Mouse (Mus musculus): ENCODE data around the gene Smco4. TPM values are rescaled to one million over a fixed set of nuclear protein-coding genes. Genes with fewer than 3 reads are reported as not detected.

The Smco4 gene
- total and polyA plus RNA-seq, 2 experiments from 2014 or later: 1.3 to 6.0 TPM

GRCm38 (mm10) chr9:15509363-15509762 lies 16.1 kb downstream of the Smco4 start:
- ATAC-seq (ENCODE audit: insufficient read depth, low read depth) (no peak), DNase-seq (ENCODE audit: low spot score) (no peak)
- TF ChIP-seq CTCF (IDR thresholded peaks at IDR 0.05; ENCODE audit: low read depth) (no peak), EP300 (IDR thresholded peaks at IDR 0.05; ENCODE audit: low read depth) (no peak)
- Histone ChIP-seq H3K4me3 (ENCODE audit: low read depth, low read length) (no peak overlapping the region), H3K9me3 (replicated peaks; ENCODE audit: control insufficient read depth, low read length) (no peaks in the 10 kb centered on the region), H3K27me3 (ENCODE audit: control insufficient read depth, insufficient read depth, low read length) (no peaks in the 10 kb centered on the region), H3K36me3 (replicated peaks; ENCODE audit: control insufficient read depth, insufficient read depth, low read length) (no peaks in the 10 kb centered on the region; the same call in 1 of the 2 replicates), H3K9ac (replicated peaks; ENCODE audit: low read depth, low read length) (no peak overlapping the region), H3K4me2 (ENCODE audit: low read depth, low read length) (no peak overlapping the region), H3K27ac (ENCODE audit: low read depth) (no peak overlapping the region), H3K4me1 (ENCODE audit: control insufficient read depth, insufficient read depth) (peaks cover 45% of the 10 kb centered on the region)
- 63% methylated on average over 3 of the region's 3 CpGs for WGBS

GRCm38 (mm10) chr9:15510557-15511310 lies 17.5 kb downstream of the Smco4 start:
- TF ChIP-seq EP300 (IDR thresholded peaks at IDR 0.05; ENCODE audit: low read depth) (no peak), CTCF (IDR thresholded peaks at IDR 0.05; ENCODE audit: low read depth) (no peak)
- DNase-seq (ENCODE audit: low spot score): no peak
- no peak for ATAC-seq (ENCODE audit: insufficient read depth, low read depth)
- no peak overlapping the region for H3K27ac ChIP-seq (ENCODE audit: low read depth)
- no peak overlapping the region for H3K4me2 ChIP-seq (ENCODE audit: low read depth, low read length)
- no peak overlapping the region for H3K9ac ChIP-seq (replicated peaks; ENCODE audit: low read depth, low read length)
- no peaks in the 10 kb centered on the region for H3K27me3 ChIP-seq (ENCODE audit: control insufficient read depth, insufficient read depth, low read length)
- H3K36me3 ChIP-seq (replicated peaks; ENCODE audit: control insufficient read depth, insufficient read depth, low read length): no peaks in the 10 kb centered on the region; the same call in 1 of the 2 replicates
- H3K4me3 ChIP-seq (ENCODE audit: low read depth, low read length): no peak overlapping the region
- no peaks in the 10 kb centered on the region for H3K9me3 ChIP-seq (replicated peaks; ENCODE audit: control insufficient read depth, low read length)
- H3K4me1 ChIP-seq (ENCODE audit: control insufficient read depth, insufficient read depth): peaks cover 45% of the 10 kb centered on the region
- WGBS: 53% methylated on average over 3 of the region's 3 CpGs

- TF ChIP-seq EP300 (IDR thresholded peaks at IDR 0.05; ENCODE audit: low read depth): no peak
- no peak for TF ChIP-seq CTCF (IDR thresholded peaks at IDR 0.05; ENCODE audit: low read depth)
- peak overlapping the region; percentile 35 for H3K4me2 ChIP-seq (ENCODE audit: low read depth, low read length)
- no peak overlapping the region for H3K4me3 ChIP-seq (ENCODE audit: low read depth, low read length)
- ATAC-seq (ENCODE audit: insufficient read depth, low read depth) (peak; percentile 68), DNase-seq (ENCODE audit: low spot score) (no peak)
- H3K27ac ChIP-seq (ENCODE audit: low read depth): no peak overlapping the region
- no peaks in the 10 kb centered on the region for H3K9me3 ChIP-seq (replicated peaks; ENCODE audit: control insufficient read depth, low read length)
- H3K36me3 ChIP-seq (replicated peaks; ENCODE audit: control insufficient read depth, insufficient read depth, low read length): no peaks in the 10 kb centered on the region
- H3K27me3 ChIP-seq (ENCODE audit: control insufficient read depth, insufficient read depth, low read length): no peaks in the 10 kb centered on the region
- H3K9ac ChIP-seq (replicated peaks; ENCODE audit: low read depth, low read length): no peak overlapping the region
- peaks cover 34% of the 10 kb centered on the region for H3K4me1 ChIP-seq (ENCODE audit: control insufficient read depth, insufficient read depth)
- 18% methylated on average over 7 of the region's 7 CpGs for WGBS
Observed at GRCm38 (mm10) chr9:15512918-15513317, 19.7 kb downstream of the Smco4 start.

- Histone ChIP-seq H3K27me3 (ENCODE audit: control insufficient read depth, insufficient read depth, low read length) (no peaks in the 10 kb centered on the region), H3K36me3 (replicated peaks; ENCODE audit: control insufficient read depth, insufficient read depth, low read length) (no peaks in the 10 kb centered on the region), H3K4me3 (ENCODE audit: low read depth, low read length) (no peak overlapping the region), H3K9me3 (replicated peaks; ENCODE audit: control insufficient read depth, low read length) (no peaks in the 10 kb centered on the region), H3K4me1 (ENCODE audit: control insufficient read depth, insufficient read depth) (peaks cover 20% of the 10 kb centered on the region), H3K4me2 (ENCODE audit: low read depth, low read length) (no peak overlapping the region), H3K27ac (ENCODE audit: low read depth) (no peak overlapping the region), H3K9ac (replicated peaks; ENCODE audit: low read depth, low read length) (no peak overlapping the region)
- 85% methylated on average over 2 of the region's 2 CpGs for WGBS
- ATAC-seq (ENCODE audit: insufficient read depth, low read depth) (no peak), DNase-seq (ENCODE audit: low spot score) (no peak)
- no peak for TF ChIP-seq CTCF (IDR thresholded peaks at IDR 0.05; ENCODE audit: low read depth)
- no peak for TF ChIP-seq EP300 (IDR thresholded peaks at IDR 0.05; ENCODE audit: low read depth)
Observed at GRCm38 (mm10) chr9:15516007-15516406, 22.8 kb downstream of the Smco4 start.

GRCm38 (mm10) chr9:15517979-15518378 lies 24.7 kb downstream of the Smco4 start:
- TF ChIP-seq CTCF (IDR thresholded peaks at IDR 0.05; ENCODE audit: low read depth) (no peak), EP300 (IDR thresholded peaks at IDR 0.05; ENCODE audit: low read depth) (no peak)
- Histone ChIP-seq H3K9me3 (replicated peaks; ENCODE audit: control insufficient read depth, low read length) (no peaks in the 10 kb centered on the region), H3K27me3 (ENCODE audit: control insufficient read depth, insufficient read depth, low read length) (no peaks in the 10 kb centered on the region), H3K4me3 (ENCODE audit: low read depth, low read length) (no peak overlapping the region), H3K4me1 (ENCODE audit: control insufficient read depth, insufficient read depth) (peaks cover 16% of the 10 kb centered on the region), H3K9ac (replicated peaks; ENCODE audit: low read depth, low read length) (no peak overlapping the region), H3K27ac (ENCODE audit: low read depth) (no peak overlapping the region), H3K4me2 (ENCODE audit: low read depth, low read length) (no peak overlapping the region), H3K36me3 (replicated peaks; ENCODE audit: control insufficient read depth, insufficient read depth, low read length) (no peaks in the 10 kb centered on the region)
- DNase-seq (ENCODE audit: low spot score) (no peak), ATAC-seq (ENCODE audit: insufficient read depth, low read depth) (no peak)
- 75% methylated on average over 4 of the region's 4 CpGs for WGBS

DNA sequence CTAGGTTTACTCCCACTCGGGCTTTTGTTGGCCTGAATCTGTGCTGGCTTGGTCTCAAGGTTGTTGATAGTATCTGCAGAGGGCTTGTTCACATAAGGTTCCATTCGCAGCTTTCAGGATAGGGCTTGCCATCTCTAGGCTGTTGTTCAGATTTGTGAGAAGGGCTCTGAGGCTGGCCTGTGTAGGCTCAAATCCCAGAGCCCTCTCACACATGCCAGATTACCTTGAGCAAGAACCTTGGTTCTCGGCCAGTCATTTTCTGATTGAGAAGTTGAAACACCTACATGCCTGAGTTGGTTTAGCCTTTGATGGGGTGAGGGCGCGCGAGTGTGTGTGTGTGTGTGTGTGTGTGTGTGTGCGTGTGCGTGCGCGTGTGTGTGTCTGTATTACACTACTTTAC lies 29.1 kb downstream of the Smco4 start:
- no peak for ATAC-seq (ENCODE audit: insufficient read depth, low read depth)
- 76% methylated on average over 10 of the region's 10 CpGs for WGBS
- no peak overlapping the region for H3K4me3 ChIP-seq (ENCODE audit: low read depth, low read length)
- H3K27me3 ChIP-seq (ENCODE audit: control insufficient read depth, insufficient read depth, low read length): 0 out of 2 replicates have a peak, but pooled peaks cover 5% of the 10 kb centered on the region
- TF ChIP-seq EP300 (IDR thresholded peaks at IDR 0.05; ENCODE audit: low read depth) (no peak), CTCF (IDR thresholded peaks at IDR 0.05; ENCODE audit: low read depth) (no peak)
- H3K27ac ChIP-seq (ENCODE audit: low read depth): no peak overlapping the region
- no peaks in the 10 kb centered on the region for H3K36me3 ChIP-seq (replicated peaks; ENCODE audit: control insufficient read depth, insufficient read depth, low read length)
- no peaks in the 10 kb centered on the region for H3K9me3 ChIP-seq (replicated peaks; ENCODE audit: control insufficient read depth, low read length)
- no peak for DNase-seq (ENCODE audit: low spot score)
- H3K4me2 ChIP-seq (ENCODE audit: low read depth, low read length): no peak overlapping the region
- no peak overlapping the region for H3K9ac ChIP-seq (replicated peaks; ENCODE audit: low read depth, low read length)
- H3K4me1 ChIP-seq (ENCODE audit: control insufficient read depth, insufficient read depth): peaks cover 17% of the 10 kb centered on the region
